Mouse (Mus musculus) adrenal gland (tissue): ENCODE data around the gene G430095P16Rik.

Experiments used
- intact Hi-C: fragments of 180-260 bp; cut with DNase I; formaldehyde crosslinking; loops from one replicate; pipeline ENCODE4 v1.15.1; 2025

Gene G430095P16Rik

GRCm38 (mm10) chr8:84740895-84741843 lies 18.4 kb downstream of the G430095P16Rik start:
- intact Hi-C loops: no loop called here

- intact Hi-C loops: no loop called here
Measured at GRCm38 (mm10) chr8:84742171-84743053, 19.6 kb downstream of the G430095P16Rik start.

GRCm38 (mm10) chr8:84743054-84743415 lies 20.2 kb downstream of the G430095P16Rik start:
- intact Hi-C loops: no loop called here

GRCm38 (mm10) chr8:84743517-84744420 lies 21.0 kb downstream of the G430095P16Rik start:
- intact Hi-C loops: no loop called here

GRCm38 (mm10) chr8:84745032-84745925 lies 22.5 kb downstream of the G430095P16Rik start:
- intact Hi-C loops: no loop called here

GRCm38 (mm10) chr8:84749519-84749918 lies 26.7 kb downstream of the G430095P16Rik start:
- intact Hi-C loops: no loop called here

DNA sequence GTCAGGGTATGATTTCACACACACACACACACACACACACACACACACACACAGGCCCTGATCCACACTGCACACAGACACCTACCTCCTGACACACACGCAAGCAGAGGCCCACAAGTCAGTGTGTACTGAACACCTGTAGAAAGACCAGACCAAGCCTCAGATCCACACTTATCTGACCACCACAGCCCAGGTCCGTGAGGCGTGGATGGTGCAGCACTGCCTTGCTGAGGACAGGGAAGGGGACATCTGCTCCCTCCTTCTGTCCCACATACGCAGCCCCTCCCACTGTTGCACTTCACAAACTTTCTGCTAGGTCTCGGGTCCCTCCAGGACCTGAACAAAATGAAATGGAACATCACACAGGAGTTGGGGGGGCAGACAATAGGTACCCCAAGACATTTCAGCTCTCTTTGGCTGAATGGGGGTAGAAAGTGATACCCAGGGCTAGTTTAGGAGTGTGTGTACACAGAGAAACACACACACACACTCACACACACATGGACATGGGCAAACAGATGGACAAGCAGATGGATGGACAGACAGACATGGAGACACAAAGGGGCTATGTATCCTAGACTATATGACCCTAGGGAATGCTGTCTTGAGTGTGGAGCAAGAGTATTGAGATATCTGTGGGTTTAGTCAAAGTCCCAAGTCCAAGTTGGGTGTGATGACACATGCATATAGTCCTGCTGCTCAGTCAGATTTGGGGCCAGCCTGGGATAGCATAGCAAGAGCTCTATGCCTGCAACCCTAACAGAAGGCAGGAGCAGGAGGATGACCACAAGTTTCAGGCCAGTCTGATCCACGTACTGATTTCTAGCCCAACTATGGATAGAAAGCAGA lies 30.2 kb downstream of the G430095P16Rik start:
- intact Hi-C loops: no loop called here

GRCm38 (mm10) chr8:84757501-84757900 lies 34.7 kb downstream of the G430095P16Rik start:
- intact Hi-C loops: loop anchor here (5.0 kb wide), 1 partner anchor 50 kb away; no protein-coding TSS in a partner anchor

DNA sequence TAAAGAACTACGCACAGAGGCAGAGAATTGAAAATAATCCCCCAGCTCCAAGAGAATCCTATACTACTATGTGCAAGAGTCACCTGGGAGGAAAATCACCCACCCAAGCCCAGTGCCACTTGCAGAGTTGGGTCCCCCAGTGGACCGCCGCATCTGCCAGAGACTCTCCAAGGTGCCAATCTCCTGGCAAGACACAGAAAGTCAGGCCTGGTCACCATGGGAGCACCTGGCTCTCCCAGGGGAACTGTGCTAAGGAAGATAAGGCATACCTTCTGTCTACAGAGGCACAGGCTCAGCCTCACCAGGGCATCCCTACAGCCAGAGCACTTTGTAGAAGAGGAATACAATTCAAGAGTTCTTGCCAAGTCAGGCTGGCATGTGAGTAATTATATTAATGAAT lies 35.5 kb downstream of the G430095P16Rik start:
- intact Hi-C loops: loop anchor here (5.0 kb wide), 1 partner anchor 49 kb away; no protein-coding TSS in a partner anchor

DNA sequence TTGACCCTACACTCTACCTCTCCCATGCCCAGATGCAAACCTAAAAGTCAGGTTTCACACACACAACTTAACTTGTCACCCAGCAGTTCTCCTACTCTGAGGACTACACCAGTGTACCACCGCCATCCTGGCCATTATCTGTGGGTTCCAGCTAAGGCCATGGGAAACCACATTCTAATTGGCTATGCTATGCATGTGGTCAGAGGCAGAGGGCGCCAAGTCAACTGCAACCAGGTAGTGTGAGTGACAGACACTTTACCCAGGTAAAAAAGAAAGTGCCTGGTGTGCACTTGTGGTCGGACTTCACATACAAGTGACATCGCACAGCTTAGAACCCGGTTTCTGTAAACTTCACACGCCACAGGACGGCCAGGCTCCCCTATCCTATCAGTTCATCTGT lies 36.3 kb downstream of the G430095P16Rik start:
- intact Hi-C loops: loop anchor here (5.0 kb wide), 1 partner anchor 48 kb away; no protein-coding TSS in a partner anchor

DNA sequence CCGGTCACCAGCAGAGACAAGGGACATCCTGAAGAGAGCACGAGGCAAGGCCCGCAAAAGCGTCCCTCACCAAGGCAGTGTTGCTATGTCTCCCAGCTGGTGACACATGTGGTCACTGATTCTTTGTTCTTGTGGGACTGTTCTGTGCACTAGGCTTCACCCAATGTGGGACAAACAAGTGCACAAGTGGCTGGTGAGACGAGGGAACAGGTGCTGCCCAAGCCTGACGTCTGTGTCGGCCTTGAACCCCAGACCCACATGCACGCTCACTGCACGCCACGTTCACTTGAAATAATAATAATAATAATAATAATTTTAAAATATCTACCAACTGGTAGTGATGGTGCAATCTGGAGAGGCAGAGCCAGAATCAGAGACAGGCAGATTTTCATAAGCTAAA lies 36.9 kb downstream of the G430095P16Rik start:
- intact Hi-C loops: loop anchor here (5.0 kb wide), 1 partner anchor 48 kb away; no protein-coding TSS in a partner anchor

DNA sequence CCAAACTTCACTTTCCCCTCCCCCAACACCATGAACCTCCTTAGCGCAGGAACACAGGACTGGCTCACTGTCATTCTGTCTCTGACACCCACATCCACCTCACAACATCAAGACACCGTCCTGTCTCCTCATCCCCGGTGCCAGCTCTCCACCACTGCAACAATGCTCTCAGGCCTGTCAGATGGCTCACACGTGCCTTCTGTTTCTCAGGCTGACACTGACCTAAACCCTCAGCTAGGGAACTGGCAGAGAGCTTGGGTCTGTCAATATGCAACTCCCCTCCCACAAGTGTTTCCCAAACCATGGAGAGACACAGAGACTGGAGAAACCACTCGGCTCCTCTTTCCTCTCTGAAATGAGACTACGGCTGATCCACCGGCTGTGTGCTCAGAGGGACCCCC lies 37.6 kb downstream of the G430095P16Rik start:
- intact Hi-C loops: no loop called here

DNA sequence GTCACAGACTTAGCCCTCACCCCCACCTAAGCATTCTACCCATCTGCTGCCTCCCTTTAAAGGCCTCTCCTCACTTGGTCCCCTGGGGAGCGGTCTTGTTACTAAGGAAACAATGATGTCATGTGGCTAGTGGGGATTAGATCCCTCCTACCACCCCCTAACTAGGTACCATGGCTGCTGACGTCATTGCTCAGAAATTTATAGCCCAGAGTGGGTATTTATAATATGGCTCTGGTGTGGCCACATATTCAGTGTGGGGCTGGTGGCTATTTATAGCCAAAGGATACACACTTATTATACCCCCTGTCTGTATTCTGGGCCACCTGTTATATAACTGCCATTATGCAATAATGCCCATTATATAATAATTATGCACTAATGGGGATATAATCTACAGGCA lies 38.1 kb downstream of the G430095P16Rik start:
- intact Hi-C loops: no loop called here

DNA sequence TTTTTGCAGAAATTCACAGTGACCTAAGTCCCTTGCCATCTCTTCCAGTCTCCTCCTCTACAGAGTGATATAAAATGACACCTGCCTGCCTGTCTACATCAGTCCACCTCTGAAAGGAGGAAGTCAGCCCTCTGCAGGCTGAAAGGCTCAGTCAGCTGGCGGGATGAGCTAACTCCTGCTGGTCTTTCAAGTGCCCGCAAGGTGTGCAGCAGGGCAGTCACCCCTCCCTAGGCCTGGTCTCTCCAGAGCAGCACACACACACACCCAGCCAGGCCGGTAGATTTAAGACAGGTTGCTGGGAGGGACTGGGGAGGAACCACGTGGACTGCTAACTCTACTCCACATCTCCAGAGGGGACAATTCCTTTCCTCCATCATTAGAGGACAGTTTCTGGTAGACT lies 41.3 kb downstream of the G430095P16Rik start:
- intact Hi-C loops: no loop called here

DNA sequence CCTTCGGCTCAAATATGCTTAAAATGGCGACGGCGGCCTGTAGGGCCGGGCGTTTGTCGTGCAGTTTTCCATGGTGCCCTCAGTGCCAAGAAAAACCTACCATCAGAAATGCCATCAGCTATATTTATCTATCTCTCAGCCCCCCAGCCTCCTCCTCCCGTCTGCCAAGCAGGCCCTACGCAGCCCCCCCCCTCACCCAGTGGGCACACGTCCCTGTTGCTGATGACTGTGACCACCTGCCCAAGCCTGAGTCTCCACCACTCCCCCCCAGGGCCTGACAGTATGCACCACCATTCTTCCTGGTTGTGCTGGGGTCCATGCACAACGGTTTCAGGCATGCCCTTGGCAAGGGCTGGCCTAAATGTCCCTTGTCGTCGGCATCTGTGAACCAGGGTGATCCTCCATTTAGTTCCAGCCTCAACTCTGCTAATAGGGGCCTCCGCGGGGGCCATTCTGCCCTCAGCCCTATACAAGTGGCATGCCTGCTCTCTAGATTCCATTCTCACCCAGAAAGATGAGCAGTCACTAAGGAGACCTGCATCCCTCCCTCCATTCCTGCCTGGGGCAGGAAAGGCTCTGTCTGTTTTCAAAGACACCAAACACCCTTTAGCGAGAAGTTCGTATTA lies 42.2 kb downstream of the G430095P16Rik start:
- intact Hi-C loops: no loop called here

- intact Hi-C loops: no loop called here
Measured at GRCm38 (mm10) chr8:84765629-84766028, 42.8 kb downstream of the G430095P16Rik start.

DNA sequence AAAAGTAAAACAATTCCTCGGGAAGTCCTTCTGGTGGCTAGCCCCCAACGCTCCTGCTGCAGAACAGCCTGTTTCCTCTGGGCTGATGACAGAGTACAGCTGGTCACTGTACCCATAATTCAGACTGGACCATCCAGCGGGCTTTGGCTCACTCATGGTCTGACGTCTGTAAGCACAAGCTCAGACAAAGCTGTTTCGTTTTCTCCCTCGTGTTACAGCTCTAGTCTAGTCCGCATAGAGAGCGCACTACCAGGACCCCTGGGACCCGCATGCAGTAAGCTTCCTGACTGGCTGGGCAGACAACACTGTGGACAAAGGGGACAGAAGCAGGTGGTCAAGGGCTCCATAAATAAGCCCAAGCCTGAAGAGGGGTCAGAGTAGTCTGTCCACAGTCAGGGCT lies 43.6 kb downstream of the G430095P16Rik start:
- intact Hi-C loops: no loop called here

- intact Hi-C loops: no loop called here
Measured at GRCm38 (mm10) chr8:84767221-84767620, 44.4 kb downstream of the G430095P16Rik start.
